Mouse (Mus musculus) spleen, adult 2 months (tissue): Measurements from ENCODE around the gene Ahdc1.

Experiments
- CTCF ChIP-seq: fragments of 200-500 bp; IDR thresholded peaks from 2 replicates; pipeline ENCODE4 v1.5.1; 2011; ENCODE audit warnings: mild to moderate bottlenecking, inconsistent platforms; ENCODE audit not compliant: insufficient read depth, insufficient read length, insufficient replicate concordance; ENCODE audit errors: extremely low read depth
- POLR2A ChIP-seq: fragments of 200-500 bp; IDR thresholded peaks from 2 replicates; pipeline ENCODE4 v1.6.1; 2011; ENCODE audit warnings: low read depth, low read length, inconsistent platforms

DNA sequence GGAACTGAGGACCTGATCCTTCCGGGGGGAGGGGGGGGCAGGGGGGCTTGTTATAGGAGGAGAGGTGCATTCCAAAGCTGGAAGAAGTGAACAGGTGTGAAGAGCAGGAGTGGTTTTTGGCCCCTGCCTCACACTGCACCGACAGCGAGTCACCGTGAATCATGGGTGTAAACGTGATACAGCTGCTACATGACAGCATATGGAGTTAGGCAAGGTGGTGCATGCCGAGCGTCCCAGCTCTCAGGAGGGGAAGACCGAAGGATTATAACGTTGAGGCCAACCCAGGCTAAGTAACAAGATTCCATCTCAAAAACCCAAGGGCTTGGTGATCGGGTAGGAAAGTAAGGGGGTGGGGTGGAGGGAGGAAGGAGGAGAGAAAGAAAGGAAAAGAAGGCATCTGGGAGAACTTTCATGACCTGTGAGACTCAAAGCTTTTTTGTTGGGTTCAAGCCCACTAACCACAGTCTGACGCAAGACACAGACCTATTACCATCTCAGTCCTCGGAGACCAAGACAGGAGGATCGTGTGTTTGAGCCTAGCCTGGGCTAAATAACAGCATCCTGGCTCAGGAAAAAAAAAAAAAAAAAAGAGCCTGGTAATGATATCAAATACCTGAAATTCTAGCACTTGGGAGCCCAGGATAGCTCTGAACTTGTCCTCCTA lies 101.2 kb downstream of the Ahdc1 start:
- no peak for TF ChIP-seq CTCF
- no peak for TF ChIP-seq POLR2A
